Mouse (Mus musculus): ENCODE results near the gene Grm4. TPM values are rescaled to one million over a fixed set of nuclear protein-coding genes. Genes with fewer than 3 reads are reported as not detected.

The Grm4 gene
- total and polyA plus RNA-seq, 3 experiments, result 0.06 TPM; not detected in 2

- H3K4me1 ChIP-seq (ENCODE audit: control insufficient read depth in 1 of 2, insufficient read depth in 2 of 2, low read length in 2 of 2), result no peaks in the 10 kb centered on the region
- H3K79me2 ChIP-seq (ENCODE audit: control insufficient read depth, insufficient read depth, low read length, poor library complexity), result no peaks in the 10 kb centered on the region
- H3K27ac ChIP-seq (ENCODE audit: control insufficient read depth, low read depth, low read length), result no peak overlapping the region
- no peaks in the 10 kb centered on the region for H3K27me3 ChIP-seq (ENCODE audit: control insufficient read depth in 1 of 2, insufficient read depth in 2 of 2, low read length in 2 of 2)
- no peak overlapping the region for H3K4me3 ChIP-seq (ENCODE audit: control insufficient read depth in 1 of 2, insufficient read depth in 1 of 2, low read depth in 2 of 2, low read length in 2 of 2)
- DNase-seq (ENCODE audit: low read depth, low spot score), result no peak
- TF ChIP-seq SIN3A (IDR thresholded peaks at IDR 0.05; ENCODE audit: low read length) (no peak), RCOR1 (IDR thresholded peaks at IDR 0.05; ENCODE audit: low read depth, low read length) (no peak), UBTF (IDR thresholded peaks at IDR 0.05; ENCODE audit: borderline replicate concordance, insufficient read depth, low read depth, low read length) (no peak), POLR2AphosphoS5 (IDR thresholded peaks at IDR 0.05; ENCODE audit: borderline replicate concordance, low read depth, low read length) (no peak), KAT2A (conservative IDR thresholded peaks at IDR 0.05; ENCODE audit: low read depth, low read length) (no peak)
- H3K9me3 ChIP-seq (replicated peaks; ENCODE audit: insufficient read depth, low read length), result no peaks in the 10 kb centered on the region
- H3K9ac ChIP-seq (ENCODE audit: control insufficient read depth, low read depth, low read length, poor library complexity, severe bottlenecking), result no peak overlapping the region
- no peaks in the 10 kb centered on the region for H3K36me3 ChIP-seq (ENCODE audit: control insufficient read depth in 1 of 2, insufficient read depth in 2 of 2, low read length in 2 of 2)
Measured at GRCm38 (mm10) chr17:27527188-27527587, 6.0 kb upstream of the Grm4 start.

GRCm38 (mm10) chr17:27523121-27523520, 1.9 kb upstream of the Grm4 start:
- no peaks in the 10 kb centered on the region for H3K27me3 ChIP-seq (ENCODE audit: control insufficient read depth in 1 of 2, insufficient read depth in 2 of 2, low read length in 2 of 2)
- TF ChIP-seq POLR2AphosphoS5 (IDR thresholded peaks at IDR 0.05; ENCODE audit: borderline replicate concordance, low read depth, low read length) (no peak), E2F4 (IDR thresholded peaks at IDR 0.05; ENCODE audit: borderline replicate concordance, low read depth, low read length) (no peak), TBP (IDR thresholded peaks at IDR 0.05; ENCODE audit: low read depth, low read length) (no peak), POLR2AphosphoS2 (IDR thresholded peaks at IDR 0.05; ENCODE audit: low read length) (no peak), ZC3H11A (IDR thresholded peaks at IDR 0.05; ENCODE audit: low read depth, low read length) (no peak), SIN3A (IDR thresholded peaks at IDR 0.05; ENCODE audit: low read length) (no peak), ELF1 (IDR thresholded peaks at IDR 0.05; ENCODE audit: low read depth, low read length) (no peak), MEF2A (IDR thresholded peaks at IDR 0.05; ENCODE audit: extremely low read depth, insufficient replicate concordance, low read depth, low read length, poor library complexity, severe bottlenecking) (no peak), MYC (IDR thresholded peaks at IDR 0.05; ENCODE audit: low read depth, low read length) (no peak), MYB (IDR thresholded peaks at IDR 0.05; ENCODE audit: low read depth, low read length) (no peak), MAFK (IDR thresholded peaks at IDR 0.05; ENCODE audit: borderline replicate concordance, low read depth, low read length) (no peak), MXI1 (IDR thresholded peaks at IDR 0.05; ENCODE audit: low read depth, low read length) (no peak), USF2 (IDR thresholded peaks at IDR 0.05; ENCODE audit: borderline replicate concordance in 1 of 2, insufficient read depth in 1 of 2, low read depth in 1 of 2, low read length in 2 of 2) (no peak), ZMIZ1 (IDR thresholded peaks at IDR 0.05; ENCODE audit: low read depth, low read length) (no peak), ETS1 (IDR thresholded peaks at IDR 0.05; ENCODE audit: low read depth, low read length) (no peak), RCOR1 (IDR thresholded peaks at IDR 0.05; ENCODE audit: low read depth, low read length) (no peak), POLR2A (IDR thresholded peaks at IDR 0.05; ENCODE audit: control insufficient read depth in 1 of 2, insufficient read depth in 1 of 2, low read depth in 1 of 2, low read length in 2 of 2, poor library complexity in 1 of 2) (no peak)

More at GRCm38 (mm10) chr17:27523121-27523520, 1.9 kb upstream of the Grm4 start:
- no peak overlapping the region for H3K9ac ChIP-seq (ENCODE audit: control insufficient read depth, low read depth, low read length, poor library complexity, severe bottlenecking)
- H3K4me1 ChIP-seq (ENCODE audit: control insufficient read depth in 1 of 2, insufficient read depth in 2 of 2, low read length in 2 of 2), result no peaks in the 10 kb centered on the region
- no peaks in the 10 kb centered on the region for H3K9me3 ChIP-seq (replicated peaks; ENCODE audit: insufficient read depth, low read length)
- DNase-seq (ENCODE audit: low read depth, low spot score), result no peak
- no peaks in the 10 kb centered on the region for H3K36me3 ChIP-seq (ENCODE audit: control insufficient read depth in 1 of 2, insufficient read depth in 2 of 2, low read length in 2 of 2)
- H3K4me3 ChIP-seq (ENCODE audit: control insufficient read depth in 1 of 2, insufficient read depth in 1 of 2, low read depth in 2 of 2, low read length in 2 of 2), result no peak overlapping the region
- H3K27ac ChIP-seq (ENCODE audit: control insufficient read depth, low read depth, low read length), result no peak overlapping the region
- H3K79me2 ChIP-seq (ENCODE audit: control insufficient read depth, insufficient read depth, low read length, poor library complexity), result no peaks in the 10 kb centered on the region
